ENCODE assay signal across 26 mouse cellular contexts in the genomic region with DNA sequence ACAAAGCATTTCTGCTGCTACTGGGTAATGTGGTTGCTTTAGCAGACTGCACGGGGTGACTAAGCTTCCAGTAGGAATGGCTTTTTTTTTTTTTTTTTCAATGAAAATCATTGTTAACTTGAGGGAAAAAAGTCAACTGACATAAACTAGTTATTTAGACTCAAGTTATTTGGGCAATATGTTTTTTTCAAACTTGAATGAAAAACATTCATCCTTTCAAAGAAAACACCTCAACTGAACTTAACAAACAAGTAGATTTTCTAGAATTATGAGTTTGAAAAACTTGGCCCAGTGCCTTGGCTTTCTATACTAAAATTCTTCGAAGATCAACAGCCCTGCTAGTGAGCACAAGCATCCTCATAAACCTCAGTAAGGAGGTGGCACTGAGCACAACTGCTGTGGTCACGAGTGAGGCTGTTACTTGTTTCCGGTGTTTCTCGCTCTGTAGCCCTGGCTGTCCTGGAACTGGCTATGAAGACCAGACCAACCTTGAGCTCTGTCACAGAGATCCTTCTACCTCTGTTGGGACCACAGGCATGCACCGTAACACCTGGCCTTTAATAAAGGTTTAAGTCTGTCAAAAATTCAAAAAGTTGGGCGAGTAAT. TPM values are rescaled to one million over a fixed set of nuclear protein-coding genes. Genes with fewer than 3 reads are reported as not detected.
A peak's percentile ranks its signal among the peaks of the same experiment; 100 is the strongest.
DNase-seq lines count a peak whose midpoint lies in the region; ATAC-seq and TF ChIP-seq lines count a peak whose summit lies in the region.
"Had no signal": no experiment of that assay in that cellular context is flagged by ENCODE, and none has a peak within 500 bp of the region (broad histone marks: within the 10 kb centered on the region; RNA-seq: fewer than 3 reads in every experiment).

No protein-coding gene starts in this region.

- TF ChIP-seq CTCF in embryonic fibroblast, embryonic 13.5 days (IDR thresholded peaks at IDR 0.05; ENCODE audit: borderline replicate concordance, insufficient read depth, low read length): no peak

- peaks cover 29% of the 10 kb centered on the region for H3K4me1 ChIP-seq in limb, embryonic 12.5 days (replicated peaks)
- H3K4me1 ChIP-seq in limb, embryonic 10.5 days: no peaks in the 10 kb centered on the region
- H3K4me1 ChIP-seq in embryonic fibroblast, embryonic 13.5 days (ENCODE audit: control insufficient read depth, insufficient read depth, low read length): peaks cover 6% of the 10 kb centered on the region; the same call in 1 of the 2 replicates
- peaks cover 38% of the 10 kb centered on the region for H3K4me1 ChIP-seq in megakaryocyte, embryonic 14.5 days
- no peaks in the 10 kb centered on the region for H3K4me1 ChIP-seq in liver, embryonic 11.5 days (replicated peaks; ENCODE audit: control insufficient read depth, insufficient read depth, low read length)
- H3K4me1 ChIP-seq: embryonic facial prominence, embryonic 13.5 days; heart, embryonic 10.5 days had no signal

- H3K27ac ChIP-seq in limb, embryonic 12.5 days: peak overlapping the region; percentile 66; the same call in 1 of the 2 replicates
- H3K27ac ChIP-seq in limb, embryonic 10.5 days: no peak overlapping the region
- peak overlapping the region; percentile 7 for H3K27ac ChIP-seq in embryonic fibroblast, embryonic 13.5 days (ENCODE audit: insufficient read depth, low read length)
- no peak overlapping the region for H3K27ac ChIP-seq in liver, embryonic 11.5 days (ENCODE audit: low read depth, low read length)
- H3K27ac ChIP-seq: embryonic facial prominence, embryonic 13.5 days; forebrain, embryonic 13.5 days; heart, embryonic 10.5 days; hindbrain, embryonic 12.5 days; left cerebral cortex, adult 2 months; liver, embryonic 13.5 days had no signal

- H3K9me3 ChIP-seq in limb, embryonic 12.5 days: no peaks in the 10 kb centered on the region
- H3K9me3 ChIP-seq in limb, embryonic 10.5 days (replicated peaks): no peaks in the 10 kb centered on the region
- no peaks in the 10 kb centered on the region for H3K9me3 ChIP-seq in megakaryocyte, embryonic 14.5 days
- H3K9me3 ChIP-seq in liver, embryonic 11.5 days (ENCODE audit: control insufficient read depth, low read length): no peaks in the 10 kb centered on the region
- H3K9me3 ChIP-seq: embryonic facial prominence, embryonic 13.5 days; forebrain, embryonic 13.5 days; heart, embryonic 10.5 days; hindbrain, embryonic 12.5 days; liver, embryonic 13.5 days had no signal

- H3K27me3 ChIP-seq in limb, embryonic 12.5 days: no peaks in the 10 kb centered on the region
- no peaks in the 10 kb centered on the region for H3K27me3 ChIP-seq in limb, embryonic 10.5 days (ENCODE audit: low read depth, poor library complexity, severe bottlenecking)
- H3K27me3 ChIP-seq in megakaryocyte, embryonic 14.5 days (replicated peaks): no peaks in the 10 kb centered on the region
- H3K27me3 ChIP-seq in liver, embryonic 11.5 days (replicated peaks; ENCODE audit: control insufficient read depth, insufficient read depth, low read length): no peaks in the 10 kb centered on the region
- H3K27me3 ChIP-seq: embryonic facial prominence, embryonic 13.5 days; forebrain, embryonic 13.5 days; hindbrain, embryonic 12.5 days; liver, embryonic 13.5 days had no signal

- no peak for TF ChIP-seq POLR2A in embryonic fibroblast, embryonic 13.5 days (IDR thresholded peaks at IDR 0.05; ENCODE audit: low read depth, low read length)

- H3K36me3 ChIP-seq in limb, embryonic 12.5 days: peaks cover under 1% of the 10 kb centered on the region; the same call in 1 of the 2 replicates
- H3K36me3 ChIP-seq in limb, embryonic 10.5 days: peaks cover 12% of the 10 kb centered on the region
- H3K36me3 ChIP-seq in megakaryocyte, embryonic 14.5 days (replicated peaks; ENCODE audit: low read length): peaks cover 51% of the 10 kb centered on the region
- no peaks in the 10 kb centered on the region; the same call in 1 of the 2 replicates for H3K36me3 ChIP-seq in liver, embryonic 11.5 days (ENCODE audit: control insufficient read depth, insufficient read depth, low read length)
- H3K36me3 ChIP-seq: hindbrain, embryonic 12.5 days had no signal

- no peak for ATAC-seq in limb, embryonic 12.5 days (ENCODE audit: insufficient number of reproducible peaks, insufficient read depth, low FRiP score, low TSS enrichment, low read depth)
- ATAC-seq in liver, embryonic 11.5 days (replicated peaks; ENCODE audit: low FRiP score): no peak
- ATAC-seq in cerebellum, adult (ENCODE audit: insufficient number of reproducible peaks, low FRiP score, low TSS enrichment): no peak
- ATAC-seq: forebrain, embryonic 13.5 days had no signal

- WGBS in limb, embryonic 12.5 days: 71% methylated on average over 7 of the region's 7 CpGs
- 86% methylated on average over 7 of the region's 7 CpGs for WGBS in limb, embryonic 10.5 days
- 84% methylated on average over 7 of the region's 7 CpGs for WGBS in liver, embryonic 11.5 days

- no peak overlapping the region for H3K9ac ChIP-seq in limb, embryonic 12.5 days (replicated peaks)
- no peak overlapping the region for H3K9ac ChIP-seq in liver, embryonic 11.5 days (ENCODE audit: low read depth, low read length)
- H3K9ac ChIP-seq: embryonic facial prominence, embryonic 13.5 days; forebrain, embryonic 13.5 days; hindbrain, embryonic 12.5 days; liver, embryonic 13.5 days had no signal

- no peak overlapping the region for H3K4me2 ChIP-seq in limb, embryonic 12.5 days
- no peak overlapping the region for H3K4me2 ChIP-seq in liver, embryonic 11.5 days
- H3K4me2 ChIP-seq: embryonic facial prominence, embryonic 13.5 days; forebrain, embryonic 13.5 days; hindbrain, embryonic 12.5 days; liver, embryonic 13.5 days had no signal

- no peak for DNase-seq in limb, embryonic 10.5 days (ENCODE audit: low spot score)
- DNase-seq in CD4-positive, CD25-positive, alpha-beta regulatory T cell, adult 2 months (ENCODE audit: low read depth, low spot score): peak; percentile 23
- DNase-seq in liver, embryonic 11.5 days (ENCODE audit: low spot score): no peak
- DNase-seq in heart, adult 11 months: no peak
- DNase-seq: adrenal gland, postnatal 36 days; cerebellum, adult 11 months; cerebellum, postnatal 14 days; embryo, embryonic 11 days; gastrocnemius, postnatal 36 days; kidney, adult 11 months; kidney, postnatal 4 days; layer of hippocampus, adult 9-11 months; left cerebral cortex, postnatal 4 days; liver, embryonic 13.5 days; lung, adult 2 months; lung, postnatal 36 days had no signal

- H3K4me3 ChIP-seq in limb, embryonic 12.5 days (replicated peaks): no peak overlapping the region
- no peak overlapping the region for H3K4me3 ChIP-seq in limb, embryonic 10.5 days
- H3K4me3 ChIP-seq in embryonic fibroblast, embryonic 13.5 days (ENCODE audit: insufficient read depth, low read length): no peak overlapping the region
- H3K4me3 ChIP-seq in megakaryocyte, embryonic 14.5 days (replicated peaks): peak overlapping the region; percentile 33
- H3K4me3 ChIP-seq in liver, embryonic 11.5 days (ENCODE audit: low read depth, low read length): no peak overlapping the region
- H3K4me3 ChIP-seq: embryonic facial prominence, embryonic 13.5 days; forebrain, embryonic 13.5 days; heart, embryonic 10.5 days; hindbrain, embryonic 12.5 days; left cerebral cortex, adult 2 months; liver, embryonic 13.5 days had no signal

RNA-seq across cellular contexts. Expression of a gene that starts 23.7 kb away (rescaled TPM):
- polyA plus RNA-seq in limb, embryonic 12.5 days (2016; fragmentation: Nextera tagmentation; extraction: Ambion mirVana): 52.5 and 52.8 TPM in 2 replicates
- 60.1 and 67.9 TPM in 2 replicates for polyA plus RNA-seq in limb, embryonic 10.5 days (2016; fragmentation: Nextera tagmentation; extraction: Ambion mirVana)
- polyA plus RNA-seq in embryonic fibroblast, embryonic 13.5 days (2011; ENCODE audit: insufficient read length, low read depth, missing spikeins): 23.9 TPM in 2 replicates
- 2.0 and 8.3 TPM in 2 replicates for polyA plus RNA-seq in megakaryocyte, embryonic 14.5 days (2012; ENCODE audit: insufficient read depth, low replicate concordance)
- 56.9 and 59.6 TPM in 2 replicates for polyA plus RNA-seq in liver, embryonic 11.5 days (2014; fragmentation: Nextera tagmentation; extraction: Ambion mirVana)

RNA-seq across cellular contexts. Expression of a gene that starts 32.2 kb away (rescaled TPM):
- polyA plus RNA-seq in limb, embryonic 12.5 days (2016; fragmentation: Nextera tagmentation; extraction: Ambion mirVana): 1.1 and 1.2 TPM in 2 replicates
- 0.63 and 0.65 TPM in 2 replicates for polyA plus RNA-seq in limb, embryonic 10.5 days (2016; fragmentation: Nextera tagmentation; extraction: Ambion mirVana)
- polyA plus RNA-seq in embryonic fibroblast, embryonic 13.5 days (2011; ENCODE audit: insufficient read length, low read depth, missing spikeins): 0.12 TPM in 1 of 2 replicates, not detected in the other
- not detected in 2 replicates for polyA plus RNA-seq in megakaryocyte, embryonic 14.5 days (2012; ENCODE audit: insufficient read depth, low replicate concordance)
- polyA plus RNA-seq in liver, embryonic 11.5 days (2014; fragmentation: Nextera tagmentation; extraction: Ambion mirVana): 0.41 and 0.42 TPM in 2 replicates
- polyA plus RNA-seq: small intestine, adult 2 months had no signal

Comparison
In these comparisons a context has a peak if more than half of its experiments do, and no peak if none do; other contexts are left out.
1. H3K27ac ChIP-seq: peak in limb, embryonic 12.5 days (single experiment) and embryonic fibroblast, embryonic 13.5 days (single experiment); none in limb, embryonic 10.5 days (single experiment) and liver, embryonic 11.5 days (single experiment).